Mouse (Mus musculus): ENCODE results near the gene Pink1. TPM values are rescaled to one million over a fixed set of nuclear protein-coding genes. Genes with fewer than 3 reads are reported as not detected.

Gene Pink1
- polyA plus RNA-seq (2012; rRNA removed), result 30.7 and 35.9 TPM in 2 replicates

DNA sequence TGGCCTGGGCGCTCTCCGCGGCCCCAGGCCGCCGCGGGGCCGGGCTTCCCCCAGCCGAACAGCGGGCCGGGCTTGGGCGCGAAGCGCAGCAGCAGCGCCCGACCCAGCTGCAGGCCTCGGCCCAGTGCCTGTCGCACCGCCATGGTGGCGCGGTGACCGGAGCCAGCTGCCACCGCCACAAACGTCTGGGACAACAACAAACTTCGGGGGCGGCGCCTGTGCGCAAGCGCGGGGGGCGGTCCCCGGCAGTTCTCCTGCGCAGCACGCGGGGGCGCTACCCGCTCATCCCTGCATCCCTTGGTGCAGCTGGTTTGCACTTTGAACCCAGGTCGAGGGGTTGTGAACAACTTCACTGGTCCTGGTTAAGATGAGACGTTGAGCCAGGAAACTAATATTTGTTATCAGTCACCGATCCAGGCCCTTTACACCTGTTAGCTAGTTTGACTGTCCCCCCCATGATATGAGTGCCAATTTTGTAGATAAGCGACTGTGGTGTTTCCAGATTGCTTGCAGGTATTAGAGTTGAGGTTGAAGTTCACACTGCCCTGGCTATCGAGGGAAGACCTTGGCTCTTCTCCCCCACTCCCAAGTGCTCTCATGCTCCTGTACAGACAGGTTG, at the start of gene Pink1:
Pink1 (minus strand) TSS at position 231 of the 619 bp plus-strand sequence.

GRCm38 (mm10) chr4:138367641-138368497, 41.8 kb upstream of the Pink1 start, which contains the start of gene Cda:
Gene Cda (minus strand): TSS chr4:138367992.

GRCm38 (mm10) chr4:138304340-138305104, 21.6 kb downstream of the Pink1 start, which contains the start of gene Ddost:
Gene Ddost (plus strand): TSS chr4:138304730.

Other genes starting within 250 kb of the Pink1 start
- gene Hp1bp3, start 110.0 kb downstream of the Pink1 start, polyA plus RNA-seq (2012; rRNA removed), result 169 and 208 TPM in 2 replicates
- 3.3 and 4.1 TPM in 2 replicates for gene Sh2d5, start 75.9 kb downstream of the Pink1 start, polyA plus RNA-seq (2012; rRNA removed)
- 0.76 and 1.4 TPM in 2 replicates for gene Kif17, start 75.9 kb downstream of the Pink1 start, polyA plus RNA-seq (2012; rRNA removed)
- 158 and 167 TPM in 2 replicates for gene Ddost, start 21.6 kb downstream of the Pink1 start, polyA plus RNA-seq (2012; rRNA removed)
- gene Cda, start 41.7 kb upstream of the Pink1 start, polyA plus RNA-seq (2012; rRNA removed), result 1.9 and 2.7 TPM in 2 replicates
- gene Fam43b, start 70.2 kb upstream of the Pink1 start, polyA plus RNA-seq (2012; rRNA removed), result 0.04 and 0.16 TPM in 2 replicates
- 15.1 and 15.4 TPM in 2 replicates for gene Mul1, start 108.4 kb upstream of the Pink1 start, polyA plus RNA-seq (2012; rRNA removed)
- 14.0 and 18.2 TPM in 2 replicates for gene Camk2n1, start 128.0 kb upstream of the Pink1 start, polyA plus RNA-seq (2012; rRNA removed)

Measured in central nervous system, embryonic 11.5 days (tissue).